Mouse (Mus musculus) liver, embryonic 14.5 days (tissue): ENCODE measurements at regions not wholly inside any gene's neighbourhood (a gene's known extent, or its start where the extent isn't known, plus 50 kb on each side); places are given as distances from the start of the nearest gene placed in this dataset.

ENCODE experiments used
- CTCF ChIP-seq: IDR thresholded peaks from 2 replicates; pipeline ENCODE4 v1.5.1; 2016; ENCODE audit warnings: antibody characterized with exemption, low read depth, control low read depth
- EP300 ChIP-seq: IDR thresholded peaks from 2 replicates; pipeline ENCODE4 v1.6.1; 2016; ENCODE audit warnings: antibody characterized with exemption, low read depth

DNA sequence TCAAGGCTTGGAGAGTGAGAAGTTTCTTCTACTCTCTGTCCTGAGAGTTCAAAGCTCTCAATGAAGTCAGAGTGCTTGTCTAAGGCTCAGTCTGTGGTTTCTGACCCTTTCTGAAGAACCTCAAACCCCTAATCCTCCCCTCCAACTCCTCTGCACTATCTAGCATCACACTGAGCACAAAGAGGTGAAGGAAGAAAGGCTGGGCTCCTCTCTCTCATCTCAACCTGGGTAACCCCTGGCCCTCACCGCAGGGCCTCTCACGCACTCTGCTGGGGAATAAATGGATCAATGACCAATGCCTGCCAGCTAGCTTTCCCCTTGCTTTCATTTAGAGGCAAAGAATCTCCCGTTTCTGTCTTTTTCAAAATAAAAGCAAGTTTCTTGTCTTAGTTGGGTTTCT lies 150.8 kb downstream of the Dad1 start:
- TF ChIP-seq CTCF (no peak), EP300 (no peak)
